Mouse (Mus musculus) inflammation-experienced regulatory T-cells, adult 6 months (primary cell): Measurements from ENCODE around the gene Alk. TPM values are rescaled to one million over a fixed set of nuclear protein-coding genes. Genes with fewer than 3 reads are reported as not detected.

Experiments used
- ATAC-seq: one replicate; pipeline ENCODE4 v1.8.0; 2017
- polyA plus RNA-seq, 3 experiments: library from polyadenylated mRNA; unstranded; fragments of 100-300 nt; shearing (Covaris generic); gene quantifications; one replicate each; pipeline ENCODE4 v1.2.1; 2017

The Alk gene
- polyA plus RNA-seq, 3 experiments from 2014 or later: 0.13 TPM; not detected in 2

DNA sequence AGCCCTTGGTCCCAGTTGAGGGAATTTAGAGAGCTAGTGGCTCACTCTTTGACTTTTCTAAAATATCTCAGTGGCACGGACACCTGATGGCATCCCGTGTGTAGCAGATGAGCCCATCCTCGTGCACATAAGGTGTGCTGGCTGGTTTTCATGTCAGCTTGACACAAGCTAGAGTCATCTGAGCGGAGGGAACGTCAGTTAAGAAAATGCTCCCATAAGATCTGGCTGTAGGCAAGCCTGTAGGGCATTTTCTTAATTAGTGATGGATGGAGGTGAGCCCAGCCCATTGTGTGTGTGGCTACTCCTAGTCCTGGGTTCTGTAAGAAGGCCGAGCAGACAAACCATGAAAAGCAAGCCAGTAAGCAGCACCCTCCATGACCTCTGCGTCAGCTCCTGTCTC, 732.4 kb downstream of the Alk start:
- ATAC-seq: no peak

DNA sequence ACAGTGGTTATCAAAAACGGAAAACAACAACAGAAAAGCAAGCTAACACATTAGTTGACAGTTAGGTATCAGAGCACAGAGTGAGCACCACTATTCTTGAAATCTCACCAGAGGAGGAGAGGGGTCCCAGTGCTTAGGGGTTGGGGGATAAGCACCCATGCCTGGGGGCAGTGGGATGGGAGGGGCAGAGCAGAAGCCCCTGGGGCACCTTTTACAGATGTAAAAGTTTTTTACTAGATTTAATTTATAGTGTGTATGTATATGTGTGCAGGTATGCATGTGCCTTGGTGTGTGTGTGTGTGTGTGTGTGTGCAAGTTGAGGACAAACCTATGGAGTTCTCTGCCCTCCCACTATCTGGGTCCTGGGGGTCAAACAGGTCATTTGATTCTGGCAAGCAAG, 733.8 kb downstream of the Alk start:
- no peak for ATAC-seq

DNA sequence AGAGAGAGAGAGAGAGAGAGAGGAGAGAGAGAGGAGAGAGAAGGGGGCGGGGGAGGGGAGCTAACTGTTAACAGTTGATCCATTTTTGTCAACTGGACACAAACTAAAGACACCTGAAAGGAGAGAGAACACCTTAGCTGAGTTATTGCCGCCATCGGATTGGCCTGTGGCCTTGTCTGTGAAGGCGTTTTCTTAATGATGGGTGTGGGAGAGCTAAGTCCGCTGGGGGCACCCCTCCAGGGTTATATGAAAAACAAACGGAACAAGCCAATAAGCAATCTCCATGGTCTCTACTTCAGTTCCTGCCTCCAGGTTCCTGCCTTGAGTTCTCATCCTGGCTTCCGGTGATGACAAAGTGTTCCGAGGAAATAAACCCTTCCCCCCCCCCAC, 734.2 kb downstream of the Alk start:
- no peak for ATAC-seq

DNA sequence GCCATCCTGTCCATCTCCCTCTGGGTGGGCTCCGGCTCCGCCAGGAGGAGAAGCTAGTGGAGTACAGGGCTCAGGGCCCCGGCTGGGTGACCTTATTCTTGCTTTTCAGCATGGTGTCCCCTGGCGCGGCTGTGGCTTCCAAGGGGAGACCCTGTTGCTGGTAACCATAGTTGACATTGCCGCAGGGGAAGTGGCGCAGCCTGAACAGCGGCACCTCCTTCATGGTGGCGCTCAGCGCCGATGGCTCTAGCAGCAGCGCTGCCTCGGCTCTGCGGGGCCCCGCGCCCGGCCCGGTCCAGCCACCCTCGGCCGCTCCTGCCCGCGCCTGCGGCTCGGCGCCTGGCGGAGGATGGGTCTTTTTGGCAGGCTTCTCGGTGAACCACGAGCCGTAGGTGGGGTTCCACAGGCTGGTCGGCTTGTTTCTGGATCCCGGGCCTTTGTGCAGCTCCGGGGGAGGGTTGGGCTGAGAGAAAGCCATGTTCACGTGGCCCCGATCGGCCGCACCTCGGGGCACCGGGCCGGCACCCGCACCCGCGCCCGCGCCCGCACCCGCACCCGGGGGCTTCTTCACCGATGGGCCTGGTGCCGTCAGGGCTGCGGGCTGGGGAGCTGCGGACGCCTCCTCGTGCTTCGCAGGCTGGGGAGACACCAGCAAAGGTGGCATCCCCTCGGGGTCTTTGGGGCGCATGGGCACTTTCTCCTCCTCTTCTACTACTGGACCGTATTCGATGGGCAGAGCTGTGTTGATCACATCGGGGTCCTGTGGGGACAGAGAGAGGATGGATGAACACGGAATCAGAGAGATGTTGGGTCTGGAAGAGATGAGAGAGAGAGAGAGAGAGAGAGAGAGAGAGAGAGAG, 734.8 kb downstream of the Alk start:
- no peak for ATAC-seq

DNA sequence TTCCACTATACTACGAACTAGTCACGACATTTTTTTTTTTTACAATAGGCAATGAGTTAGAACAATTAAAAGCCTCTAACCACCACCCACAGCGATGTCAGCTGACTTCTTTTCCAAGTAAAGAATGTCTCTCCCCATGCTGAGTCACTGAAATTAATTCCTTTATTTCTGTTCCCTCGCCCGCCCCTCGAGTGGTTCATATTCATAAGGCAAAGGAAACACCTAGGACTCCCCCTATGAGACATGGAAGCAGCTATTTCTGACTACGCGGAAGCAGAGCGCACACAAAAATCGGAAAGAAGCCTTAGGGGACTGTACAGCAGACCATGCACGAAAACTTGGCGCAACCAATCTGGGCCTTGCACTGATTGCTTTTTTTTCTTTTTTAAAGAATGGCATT, 735.6 kb downstream of the Alk start:
- ATAC-seq: no peak

DNA sequence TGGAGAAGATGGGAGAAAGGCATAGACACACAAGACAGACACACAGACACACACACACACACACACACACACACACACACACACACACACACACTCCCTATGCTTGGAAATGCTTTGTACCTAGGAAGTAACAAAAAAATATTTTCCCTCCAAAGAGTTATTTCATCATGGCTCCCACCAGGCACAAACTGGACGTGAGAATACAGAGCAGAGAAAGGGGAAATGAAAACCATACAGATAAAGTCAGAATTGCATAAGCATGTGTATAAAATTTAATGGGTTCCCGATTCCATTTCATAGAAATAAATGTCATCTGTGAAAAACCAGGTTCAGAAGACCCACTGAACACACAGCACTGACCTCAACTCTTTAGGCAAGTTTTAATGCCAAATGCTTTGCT, 736.5 kb downstream of the Alk start:
- no peak for ATAC-seq

DNA sequence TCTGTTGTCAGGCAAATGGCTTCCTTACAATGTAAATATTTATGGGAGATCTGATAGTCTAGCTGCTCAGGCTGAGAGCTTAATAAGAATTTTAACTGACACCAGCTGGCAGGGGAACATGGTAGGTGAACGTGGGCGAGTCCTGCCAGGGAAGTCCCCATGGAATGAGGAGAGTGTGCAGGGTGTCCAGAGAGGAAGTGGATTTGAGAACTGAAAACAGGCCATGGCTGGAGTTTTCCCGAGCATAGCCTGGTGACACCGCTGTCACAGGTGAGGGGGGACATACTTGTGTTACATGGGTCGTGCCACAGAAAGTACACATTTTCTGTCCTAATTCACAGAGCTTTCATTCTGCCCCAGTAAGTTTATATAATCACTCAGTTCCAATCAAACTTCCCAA, 739.0 kb downstream of the Alk start:
- no peak for ATAC-seq

DNA sequence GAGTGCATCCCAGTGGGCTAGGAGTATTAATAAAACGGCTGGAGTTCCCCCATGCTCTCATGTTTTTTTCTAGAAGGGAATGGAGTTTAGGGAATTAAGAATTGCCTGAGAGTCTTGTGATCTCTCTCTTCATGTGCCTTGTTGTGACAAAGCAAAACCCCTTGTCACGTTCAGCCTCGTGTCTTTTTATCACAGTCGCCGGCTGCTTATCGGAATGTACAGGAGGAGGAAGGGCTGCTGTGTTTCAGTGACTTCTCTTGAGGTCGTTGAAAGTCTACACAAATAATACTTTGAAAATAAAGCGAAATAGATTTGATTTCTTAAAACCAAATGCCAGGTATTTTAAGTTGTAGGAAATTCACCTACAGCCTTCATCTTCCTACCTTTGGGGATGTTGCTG, 740.4 kb downstream of the Alk start:
- ATAC-seq: no peak

DNA sequence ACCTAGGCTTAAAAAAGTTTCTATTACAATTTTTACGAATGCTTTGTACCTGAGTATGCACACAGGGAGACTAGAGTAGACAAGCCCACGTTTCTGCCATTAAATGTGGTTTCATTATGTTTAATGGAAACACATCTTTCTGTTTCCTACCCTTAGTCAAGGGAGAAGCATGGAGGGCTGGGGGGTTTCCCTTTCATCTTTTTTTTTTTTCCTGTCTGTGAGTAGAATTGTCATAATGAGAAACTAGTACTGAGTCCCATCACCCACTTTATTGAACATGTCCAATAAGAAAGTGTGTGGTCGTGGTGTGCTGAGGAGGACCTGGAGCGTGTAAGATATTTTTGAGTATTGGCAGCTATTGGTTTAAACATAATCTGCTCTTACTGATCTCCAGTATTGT, 741.5 kb downstream of the Alk start:
- no peak for ATAC-seq

DNA sequence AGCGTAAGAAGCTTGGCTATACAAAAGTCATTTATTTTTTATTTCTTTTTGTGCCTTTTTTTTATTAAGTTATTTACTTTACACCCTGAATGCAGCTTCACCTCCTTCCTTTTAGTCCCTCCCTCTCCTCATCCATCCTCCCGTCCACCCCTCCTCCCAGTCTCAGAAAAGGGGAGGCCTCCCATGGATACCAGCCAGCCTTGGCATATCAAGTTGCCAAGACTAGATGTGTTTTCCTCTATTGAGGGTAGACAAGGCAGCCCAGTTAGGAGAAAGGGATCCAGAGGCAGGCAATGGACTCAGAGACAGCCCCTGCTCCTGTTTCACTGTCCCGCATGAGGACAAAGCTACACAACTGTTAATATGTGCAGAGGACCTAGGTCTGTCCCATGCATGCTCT, 742.2 kb downstream of the Alk start:
- ATAC-seq: no peak

DNA sequence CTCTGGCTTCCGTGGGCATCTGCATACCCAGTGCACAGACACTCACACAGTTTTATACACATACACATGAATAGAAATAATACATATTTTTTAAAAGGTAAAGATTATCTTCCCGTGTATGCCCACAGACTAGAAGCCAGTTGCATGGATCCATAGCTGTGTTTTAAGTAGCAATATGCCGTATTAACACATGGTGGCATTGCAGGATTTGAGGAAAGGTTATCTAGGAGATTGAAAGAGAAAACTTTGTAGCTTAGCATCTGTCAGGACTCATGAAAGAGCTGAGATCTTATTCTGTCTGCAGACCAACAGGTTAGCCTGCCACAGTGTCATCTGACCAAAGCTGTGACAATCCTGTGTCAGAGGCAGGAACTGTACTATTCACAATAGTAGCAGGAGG, 772.5 kb downstream of the Alk start:
- ATAC-seq: no peak

DNA sequence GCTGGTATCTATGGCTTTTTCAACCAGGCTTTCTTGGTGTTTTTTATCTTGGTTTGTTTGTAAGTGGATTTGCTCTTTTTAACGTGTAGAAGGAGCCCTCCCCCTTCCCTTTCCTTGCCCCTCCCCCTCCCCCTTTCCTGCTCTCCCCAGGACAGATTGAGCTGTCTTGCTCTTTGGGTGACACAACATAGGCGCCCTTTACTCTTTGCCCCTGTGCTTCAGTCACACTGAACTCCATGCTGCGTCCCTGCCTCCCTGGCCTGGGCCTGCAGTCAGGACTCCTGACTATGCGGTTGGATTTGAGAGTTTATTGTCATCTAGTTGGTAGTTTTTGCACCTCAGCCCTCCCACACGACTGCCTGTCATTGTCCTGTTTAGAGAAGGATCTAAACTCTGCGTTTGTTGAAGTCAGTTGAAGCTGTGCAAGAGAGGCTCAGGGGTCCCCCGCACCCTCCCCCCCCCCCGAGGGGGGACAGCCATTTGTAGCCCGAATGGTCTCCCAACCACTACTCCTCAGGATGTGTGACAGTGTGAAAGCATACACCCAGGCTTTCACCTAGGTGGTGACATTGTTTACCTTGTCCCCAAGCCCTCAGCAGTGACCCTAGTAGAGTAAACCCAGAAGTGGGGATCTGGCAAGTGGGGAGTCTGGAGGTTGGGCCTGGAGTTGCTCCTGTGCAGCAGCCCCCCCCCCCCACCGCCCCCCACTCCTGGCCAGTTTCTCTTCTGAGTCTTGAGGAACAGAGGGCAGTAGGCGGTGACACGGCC, 775.6 kb downstream of the Alk start:
- ATAC-seq: no peak

DNA sequence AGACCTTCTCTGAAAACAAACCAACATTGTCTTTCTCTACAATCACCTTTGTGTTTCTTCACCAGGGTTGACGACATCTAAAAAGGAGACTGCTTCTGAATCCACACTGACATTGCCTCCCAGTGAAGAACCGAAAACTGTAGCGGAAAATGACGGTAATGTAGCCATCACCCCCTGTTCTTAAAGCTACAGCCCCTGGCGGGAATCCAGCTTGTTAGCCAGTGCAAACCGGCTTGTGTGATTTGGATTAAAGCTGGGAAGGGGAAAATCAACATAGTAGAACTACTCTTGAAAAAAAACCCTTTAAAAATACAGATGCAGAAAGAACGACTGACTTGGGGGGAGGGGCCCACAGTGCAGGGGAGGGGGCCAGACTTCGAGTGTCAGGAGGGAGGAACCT, 776.8 kb downstream of the Alk start:
- ATAC-seq: no peak

DNA sequence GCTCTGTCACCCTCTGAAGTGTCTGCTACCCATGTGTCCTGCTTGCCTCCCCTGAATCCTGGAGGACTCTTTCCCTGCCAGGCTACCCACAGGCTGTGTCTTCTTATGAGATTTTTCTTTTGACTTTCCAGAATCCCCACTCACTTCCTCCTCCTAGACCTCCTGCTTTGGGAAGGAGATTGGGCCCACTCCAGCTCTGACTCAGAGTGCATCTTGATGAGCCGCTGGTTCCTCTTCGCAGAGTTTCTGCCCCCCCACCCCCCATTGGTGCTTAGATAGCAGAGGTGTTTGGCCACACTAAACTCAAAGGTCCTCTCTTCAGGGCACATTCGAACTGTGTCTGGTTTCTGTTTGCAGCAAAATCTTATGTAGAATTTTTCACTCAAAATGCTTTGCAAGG, 777.8 kb downstream of the Alk start:
- no peak for ATAC-seq

DNA sequence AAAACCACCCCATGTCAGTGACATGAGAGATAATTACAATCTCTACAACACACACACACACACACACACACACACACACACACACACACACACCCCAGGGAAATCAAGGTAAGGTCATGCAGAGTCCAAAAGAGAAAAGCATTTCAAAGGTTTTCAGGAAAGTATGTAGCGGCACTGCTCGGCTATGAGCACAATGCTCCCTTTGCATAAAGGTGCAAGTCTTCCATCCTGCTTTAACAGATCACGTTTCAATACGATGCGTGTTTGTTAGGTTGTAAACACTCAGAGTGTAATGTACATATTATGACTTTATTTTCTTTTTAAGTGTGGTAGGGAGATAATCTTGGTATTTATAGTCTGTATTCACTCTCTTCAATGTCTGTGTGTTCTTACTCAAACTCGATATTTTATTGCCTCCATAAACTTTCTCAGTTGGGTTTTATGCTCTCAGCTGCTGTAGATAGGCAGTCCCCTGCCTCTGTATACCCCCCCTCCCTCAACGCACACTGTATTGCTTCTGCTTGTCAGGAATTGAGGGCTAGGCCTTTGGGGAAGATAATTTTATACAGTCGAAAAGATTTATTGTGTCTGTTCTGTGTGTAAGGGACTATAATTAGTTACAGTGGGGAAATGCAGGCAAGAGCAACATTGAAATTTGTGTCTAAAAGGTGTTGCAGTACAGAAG, 780.7 kb downstream of the Alk start:
- ATAC-seq: no peak

Other genes starting within 250 kb of the Alk start
- gene Ypel5, start 231.8 kb upstream of the Alk start, polyA plus RNA-seq: 10 to 100 TPM; 77.9 to 83.0 (median 79.6) TPM